Mouse (Mus musculus): ENCODE measurements at regions not wholly inside any gene's neighbourhood (a gene's known extent, or its start where the extent isn't known, plus 50 kb on each side); places are given as distances from the start of the nearest gene placed in this dataset.
"Not testable (repeated sequence)": the region's sequence is repeated elsewhere in the genome, so short reads cannot be mapped to it uniquely, and the experiment has no call there.

GRCm38 (mm10) chr13:32444531-32444930 lies 106.0 kb upstream of the Gmds start:
- WGBS, result 75% methylated on average over 3 of the region's 3 CpGs
- Histone ChIP-seq H3K27me3 (no peaks in the 10 kb centered on the region), H3K4me3 (replicated peaks) (no peak overlapping the region), H3K36me3 (no peaks in the 10 kb centered on the region), H3K9ac (no peak overlapping the region), H3K9me3 (replicated peaks) (no peaks in the 10 kb centered on the region), H3K4me1 (no peaks in the 10 kb centered on the region), H3K27ac (replicated peaks) (no peak overlapping the region), H3K4me2 (replicated peaks) (no peak overlapping the region)
- no peak for ATAC-seq (ENCODE audit: insufficient number of reproducible peaks, low FRiP score, low TSS enrichment, low read depth)

GRCm38 (mm10) chr13:32442025-32442424 lies 103.5 kb upstream of the Gmds start:
- Histone ChIP-seq H3K9ac (no peak overlapping the region), H3K4me1 (no peaks in the 10 kb centered on the region), H3K27me3 (no peaks in the 10 kb centered on the region), H3K36me3 (no peaks in the 10 kb centered on the region), H3K9me3 (replicated peaks) (no peaks in the 10 kb centered on the region), H3K4me3 (replicated peaks) (no peak overlapping the region), H3K27ac (replicated peaks) (no peak overlapping the region), H3K4me2 (replicated peaks) (no peak overlapping the region)
- no peak for ATAC-seq (ENCODE audit: insufficient number of reproducible peaks, low FRiP score, low TSS enrichment, low read depth)
- 79% methylated on average over 13 of the region's 13 CpGs for WGBS

GRCm38 (mm10) chr13:32435136-32435535 lies 96.6 kb upstream of the Gmds start:
- Histone ChIP-seq H3K9ac (no peak overlapping the region), H3K9me3 (replicated peaks) (no peaks in the 10 kb centered on the region), H3K4me1 (0 out of 2 replicates have a peak, but pooled peaks cover 3% of the 10 kb centered on the region), H3K4me3 (replicated peaks) (no peak overlapping the region), H3K27me3 (no peaks in the 10 kb centered on the region), H3K36me3 (no peaks in the 10 kb centered on the region), H3K27ac (replicated peaks) (no peak overlapping the region), H3K4me2 (replicated peaks) (no peak overlapping the region)
- 76% methylated on average over 5 of the region's 5 CpGs for WGBS
- ATAC-seq (ENCODE audit: insufficient number of reproducible peaks, low FRiP score, low TSS enrichment, low read depth), result no peak

- Histone ChIP-seq H3K4me2 (replicated peaks) (no peak overlapping the region), H3K4me3 (replicated peaks) (no peak overlapping the region), H3K36me3 (no peaks in the 10 kb centered on the region), H3K9me3 (replicated peaks) (no peaks in the 10 kb centered on the region), H3K4me1 (no peaks in the 10 kb centered on the region), H3K27me3 (no peaks in the 10 kb centered on the region), H3K9ac (no peak overlapping the region), H3K27ac (replicated peaks) (no peak overlapping the region)
- ATAC-seq (ENCODE audit: insufficient number of reproducible peaks, low FRiP score, low TSS enrichment, low read depth), result no peak
- WGBS, result 47% methylated on average over 3 of the region's 3 CpGs
Observed at GRCm38 (mm10) chr13:32428482-32428881, 89.9 kb upstream of the Gmds start.

GRCm38 (mm10) chr13:32426906-32427305 lies 88.4 kb upstream of the Gmds start:
- Histone ChIP-seq H3K4me1 (no peaks in the 10 kb centered on the region), H3K36me3 (no peaks in the 10 kb centered on the region), H3K27ac (replicated peaks) (no peak overlapping the region), H3K4me3 (replicated peaks) (no peak overlapping the region), H3K9ac (no peak overlapping the region), H3K9me3 (replicated peaks) (no peaks in the 10 kb centered on the region), H3K27me3 (no peaks in the 10 kb centered on the region), H3K4me2 (replicated peaks) (no peak overlapping the region)
- 76% methylated on average over 13 of the region's 13 CpGs for WGBS
- ATAC-seq (ENCODE audit: insufficient number of reproducible peaks, low FRiP score, low TSS enrichment, low read depth), result no peak

GRCm38 (mm10) chr13:32426199-32426598 lies 87.7 kb upstream of the Gmds start:
- H3K4me3 ChIP-seq (replicated peaks), result no peak overlapping the region
- no peaks in the 10 kb centered on the region for H3K27me3 ChIP-seq
- H3K36me3 ChIP-seq, result no peaks in the 10 kb centered on the region
- H3K4me1 ChIP-seq, result no peaks in the 10 kb centered on the region
- no peaks in the 10 kb centered on the region for H3K9me3 ChIP-seq (replicated peaks)
- WGBS, result 69% methylated on average over 7 of the region's 7 CpGs
- no peak overlapping the region for H3K9ac ChIP-seq
- no peak overlapping the region for H3K4me2 ChIP-seq (replicated peaks)
- ATAC-seq (ENCODE audit: insufficient number of reproducible peaks, low FRiP score, low TSS enrichment, low read depth), result no peak
- H3K27ac ChIP-seq (replicated peaks), result no peak overlapping the region

- not testable (repeated sequence) for H3K4me2 ChIP-seq (replicated peaks); H3K36me3 ChIP-seq; H3K9me3 ChIP-seq (replicated peaks); H3K4me1 ChIP-seq; H3K4me3 ChIP-seq (replicated peaks); H3K27ac ChIP-seq (replicated peaks); H3K9ac ChIP-seq; ATAC-seq (ENCODE audit: insufficient number of reproducible peaks, low FRiP score, low TSS enrichment, low read depth); H3K27me3 ChIP-seq
- WGBS, result 85% methylated on average over 9 of the region's 9 CpGs
Observed at GRCm38 (mm10) chr13:32424543-32424942, 86.0 kb upstream of the Gmds start.

GRCm38 (mm10) chr13:32422485-32422884 lies 83.9 kb upstream of the Gmds start:
- WGBS, result 36% methylated on average over 2 of the region's 2 CpGs
- no peaks in the 10 kb centered on the region for H3K9me3 ChIP-seq (replicated peaks)
- H3K9ac ChIP-seq, result no peak overlapping the region
- no peak overlapping the region for H3K4me3 ChIP-seq (replicated peaks)
- H3K36me3 ChIP-seq, result no peaks in the 10 kb centered on the region
- no peak overlapping the region for H3K4me2 ChIP-seq (replicated peaks)
- ATAC-seq (ENCODE audit: insufficient number of reproducible peaks, low FRiP score, low TSS enrichment, low read depth), result no peak
- no peak overlapping the region for H3K27ac ChIP-seq (replicated peaks)
- H3K4me1 ChIP-seq, result no peaks in the 10 kb centered on the region
- H3K27me3 ChIP-seq, result no peaks in the 10 kb centered on the region

- ATAC-seq (ENCODE audit: insufficient number of reproducible peaks, low FRiP score, low TSS enrichment, low read depth), result no peak
- no peaks in the 10 kb centered on the region for H3K4me1 ChIP-seq
- H3K27ac ChIP-seq (replicated peaks), result no peak overlapping the region
- H3K36me3 ChIP-seq, result no peaks in the 10 kb centered on the region
- no peaks in the 10 kb centered on the region for H3K27me3 ChIP-seq
- H3K9ac ChIP-seq, result no peak overlapping the region
- 69% methylated on average over 6 of the region's 6 CpGs for WGBS
- H3K9me3 ChIP-seq (replicated peaks), result no peaks in the 10 kb centered on the region
- H3K4me2 ChIP-seq (replicated peaks), result no peak overlapping the region
- no peak overlapping the region for H3K4me3 ChIP-seq (replicated peaks)
Observed at GRCm38 (mm10) chr13:32419326-32419725, 80.8 kb upstream of the Gmds start.

GRCm38 (mm10) chr13:32418655-32419054 lies 80.1 kb upstream of the Gmds start:
- 74% methylated on average over 2 of the region's 2 CpGs for WGBS
- Histone ChIP-seq H3K36me3 (no peaks in the 10 kb centered on the region), H3K4me2 (replicated peaks) (no peak overlapping the region), H3K9me3 (replicated peaks) (no peaks in the 10 kb centered on the region), H3K9ac (no peak overlapping the region), H3K27ac (replicated peaks) (no peak overlapping the region), H3K27me3 (no peaks in the 10 kb centered on the region), H3K4me3 (replicated peaks) (no peak overlapping the region), H3K4me1 (no peaks in the 10 kb centered on the region)
- ATAC-seq (ENCODE audit: insufficient number of reproducible peaks, low FRiP score, low TSS enrichment, low read depth), result no peak

- Histone ChIP-seq H3K27ac (replicated peaks) (no peak overlapping the region), H3K4me3 (replicated peaks) (no peak overlapping the region), H3K4me2 (replicated peaks) (no peak overlapping the region), H3K36me3 (no peaks in the 10 kb centered on the region), H3K4me1 (no peaks in the 10 kb centered on the region), H3K27me3 (no peaks in the 10 kb centered on the region), H3K9me3 (replicated peaks) (no peaks in the 10 kb centered on the region), H3K9ac (no peak overlapping the region)
- no peak for ATAC-seq (ENCODE audit: insufficient number of reproducible peaks, low FRiP score, low TSS enrichment, low read depth)
Observed at GRCm38 (mm10) chr13:32417907-32418306, 79.4 kb upstream of the Gmds start.

- ATAC-seq (ENCODE audit: insufficient number of reproducible peaks, low FRiP score, low TSS enrichment, low read depth), result no peak
- H3K4me1 ChIP-seq, result no peaks in the 10 kb centered on the region
- H3K4me2 ChIP-seq (replicated peaks), result no peak overlapping the region
- WGBS, result 46% methylated on average over 14 of the region's 14 CpGs
- H3K36me3 ChIP-seq, result no peaks in the 10 kb centered on the region
- no peaks in the 10 kb centered on the region for H3K9me3 ChIP-seq (replicated peaks)
- no peak overlapping the region for H3K9ac ChIP-seq
- no peak overlapping the region for H3K4me3 ChIP-seq (replicated peaks)
- H3K27ac ChIP-seq (replicated peaks), result no peak overlapping the region
- H3K27me3 ChIP-seq, result no peaks in the 10 kb centered on the region
Observed at GRCm38 (mm10) chr13:32411287-32411935, 72.9 kb upstream of the Gmds start.
